Mouse (Mus musculus): ENCODE data around the gene Smdt1. TPM values are rescaled to one million over a fixed set of nuclear protein-coding genes. Genes with fewer than 3 reads are reported as not detected.
"Not testable (repeated sequence)": the region's sequence is repeated elsewhere in the genome, so short reads cannot be mapped to it uniquely, and the experiment has no call there.

Smdt1 gene
- polyA plus RNA-seq, 1 experiment from 2014 or later = 259 TPM

GRCm38 (mm10) chr15:82377701-82378100 is 38.9 kb downstream of the Smdt1 start:
- H3K27ac ChIP-seq = no peak overlapping the region
- no peak overlapping the region for H3K4me2 ChIP-seq (replicated peaks)
- H3K36me3 ChIP-seq = no peaks in the 10 kb centered on the region
- H3K4me1 ChIP-seq = peaks cover 21% of the 10 kb centered on the region
- no peaks in the 10 kb centered on the region for H3K9me3 ChIP-seq (replicated peaks)
- WGBS = 73% methylated on average over 5 of the region's 5 CpGs
- H3K27me3 ChIP-seq = no peaks in the 10 kb centered on the region; the same call in 1 of the 2 replicates
- H3K4me3 ChIP-seq = no peak overlapping the region
- no peak overlapping the region for H3K9ac ChIP-seq
- no peak for ATAC-seq (ENCODE audit: low FRiP score)

GRCm38 (mm10) chr15:82378261-82379180 is 39.8 kb downstream of the Smdt1 start:
- H3K27ac ChIP-seq = no peak overlapping the region
- H3K9ac ChIP-seq = no peak overlapping the region
- no peak for ATAC-seq (ENCODE audit: low FRiP score)
- WGBS = 47% methylated on average over 15 of the region's 15 CpGs
- peaks cover 21% of the 10 kb centered on the region for H3K4me1 ChIP-seq
- no peaks in the 10 kb centered on the region; the same call in 1 of the 2 replicates for H3K27me3 ChIP-seq
- no peak overlapping the region for H3K4me2 ChIP-seq (replicated peaks)
- no peaks in the 10 kb centered on the region for H3K36me3 ChIP-seq
- no peak overlapping the region for H3K4me3 ChIP-seq
- H3K9me3 ChIP-seq (replicated peaks) = no peaks in the 10 kb centered on the region

GRCm38 (mm10) chr15:82379511-82379870 is 40.7 kb downstream of the Smdt1 start:
- Histone ChIP-seq H3K4me1 (peaks cover 21% of the 10 kb centered on the region), H3K4me3 (peak overlapping the region; percentile 33), H3K4me2 (replicated peaks) (peak overlapping the region; percentile 58), H3K9me3 (replicated peaks) (no peaks in the 10 kb centered on the region), H3K9ac (no peak overlapping the region), H3K27me3 (no peaks in the 10 kb centered on the region; the same call in 1 of the 2 replicates), H3K27ac (peak overlapping the region; percentile 64; the same call in 1 of the 2 replicates), H3K36me3 (no peaks in the 10 kb centered on the region)
- WGBS = 16% methylated on average over 7 of the region's 7 CpGs
- no peak; the same call in 1 of the 2 replicates for ATAC-seq (ENCODE audit: low FRiP score)

GRCm38 (mm10) chr15:82379871-82380713 is 41.3 kb downstream of the Smdt1 start, which contains the start of gene Cyp2d22:
TSS of gene Cyp2d22 (minus strand) at chr15:82380260.
- H3K27ac ChIP-seq = peak within 1 kb of the TSS; percentile 64
- WGBS = 2% methylated on average over 19 of the region's 24 CpGs
- H3K36me3 ChIP-seq = no peaks in the 10 kb centered on the region
- peak within 1 kb of the TSS; percentile 58 for H3K4me2 ChIP-seq (replicated peaks)
- H3K27me3 ChIP-seq = no peaks in the 10 kb centered on the region; the same call in 1 of the 2 replicates
- H3K4me3 ChIP-seq = peak within 1 kb of the TSS; percentile 33
- no peaks in the 10 kb centered on the region for H3K9me3 ChIP-seq (replicated peaks)
- ATAC-seq (ENCODE audit: low FRiP score) = peak; percentile 63
- H3K4me1 ChIP-seq = peaks cover 21% of the 10 kb centered on the region
- peak within 1 kb of the TSS; percentile 51 for H3K9ac ChIP-seq

- Histone ChIP-seq H3K4me1 (peaks cover 21% of the 10 kb centered on the region), H3K27me3 (no peaks in the 10 kb centered on the region; the same call in 1 of the 2 replicates), H3K4me2 (replicated peaks) (peak overlapping the region; percentile 58), H3K4me3 (peak overlapping the region; percentile 33), H3K36me3 (no peaks in the 10 kb centered on the region), H3K9ac (peak overlapping the region; percentile 51; the same call in 1 of the 2 replicates), H3K9me3 (replicated peaks) (no peaks in the 10 kb centered on the region), H3K27ac (no peak overlapping the region)
- WGBS = 31% methylated on average over 7 of the region's 7 CpGs
- ATAC-seq (ENCODE audit: low FRiP score) = no peak
Observed at GRCm38 (mm10) chr15:82380714-82381062, 41.9 kb downstream of the Smdt1 start.

GRCm38 (mm10) chr15:82382441-82382840 is 43.7 kb downstream of the Smdt1 start:
- Histone ChIP-seq H3K9me3 (replicated peaks) (no peaks in the 10 kb centered on the region), H3K36me3 (no peaks in the 10 kb centered on the region), H3K9ac (no peak overlapping the region), H3K27me3 (no peaks in the 10 kb centered on the region; the same call in 1 of the 2 replicates), H3K27ac (no peak overlapping the region), H3K4me2 (replicated peaks) (no peak overlapping the region), H3K4me3 (no peak overlapping the region), H3K4me1 (peaks cover 14% of the 10 kb centered on the region)
- 91% methylated on average over 2 of the region's 2 CpGs for WGBS
- no peak for ATAC-seq (ENCODE audit: low FRiP score)

GRCm38 (mm10) chr15:82385729-82386128 is 47.0 kb downstream of the Smdt1 start:
- no peak overlapping the region for H3K4me3 ChIP-seq
- peaks cover 5% of the 10 kb centered on the region for H3K4me1 ChIP-seq
- H3K27ac ChIP-seq = no peak overlapping the region
- no peaks in the 10 kb centered on the region for H3K36me3 ChIP-seq
- no peak overlapping the region for H3K9ac ChIP-seq
- 97% methylated on average over 2 of the region's 2 CpGs for WGBS
- no peak overlapping the region for H3K4me2 ChIP-seq (replicated peaks)
- no peaks in the 10 kb centered on the region; the same call in 1 of the 2 replicates for H3K27me3 ChIP-seq
- no peaks in the 10 kb centered on the region for H3K9me3 ChIP-seq (replicated peaks)
- ATAC-seq (ENCODE audit: low FRiP score) = no peak

GRCm38 (mm10) chr15:82389916-82390315 is 51.2 kb downstream of the Smdt1 start:
- H3K36me3 ChIP-seq; H3K9me3 ChIP-seq (replicated peaks); H3K27me3 ChIP-seq; ATAC-seq (ENCODE audit: low FRiP score); H3K4me3 ChIP-seq; H3K27ac ChIP-seq; H3K4me1 ChIP-seq; H3K9ac ChIP-seq; H3K4me2 ChIP-seq (replicated peaks): not testable (repeated sequence)
- 94% methylated on average over 10 of the region's 10 CpGs for WGBS

GRCm38 (mm10) chr15:82393922-82394321 is 55.2 kb downstream of the Smdt1 start, which contains the start of gene Cyp2d11:
TSS of gene Cyp2d11 (minus strand) at chr15:82394022.
- not testable (repeated sequence) for H3K9me3 ChIP-seq (replicated peaks); ATAC-seq (ENCODE audit: low FRiP score); H3K4me2 ChIP-seq (replicated peaks); H3K36me3 ChIP-seq; H3K27me3 ChIP-seq; H3K4me1 ChIP-seq; H3K9ac ChIP-seq; H3K4me3 ChIP-seq; H3K27ac ChIP-seq
- 87% methylated on average over 2 of the region's 2 CpGs for WGBS

GRCm38 (mm10) chr15:82395955-82396354 is 57.2 kb downstream of the Smdt1 start:
- H3K27me3 ChIP-seq; H3K4me3 ChIP-seq; H3K4me2 ChIP-seq (replicated peaks); H3K27ac ChIP-seq; H3K36me3 ChIP-seq; H3K4me1 ChIP-seq; H3K9me3 ChIP-seq (replicated peaks); ATAC-seq (ENCODE audit: low FRiP score); H3K9ac ChIP-seq: not testable (repeated sequence)
- 94% methylated on average over 3 of the region's 3 CpGs for WGBS

Data from hindbrain, embryonic 12.5 days (tissue).